Mouse (Mus musculus) lung, adult 2 months (tissue): Measurements from ENCODE around the gene Slc25a17.

Source experiments
- CTCF ChIP-seq: fragments of 200-500 bp; IDR thresholded peaks from 2 replicates; pipeline ENCODE4 v1.5.1; 2011; ENCODE audit warnings: mild to moderate bottlenecking, low read length, control low read depth; ENCODE audit not compliant: insufficient read depth
- POLR2A ChIP-seq: fragments of 200-500 bp; IDR thresholded peaks from 2 replicates; pipeline ENCODE4 v1.6.1; 2011; ENCODE audit warnings: low read depth, mild to moderate bottlenecking, control low read depth, low read length, borderline replicate concordance; ENCODE audit errors: extremely low read depth

DNA sequence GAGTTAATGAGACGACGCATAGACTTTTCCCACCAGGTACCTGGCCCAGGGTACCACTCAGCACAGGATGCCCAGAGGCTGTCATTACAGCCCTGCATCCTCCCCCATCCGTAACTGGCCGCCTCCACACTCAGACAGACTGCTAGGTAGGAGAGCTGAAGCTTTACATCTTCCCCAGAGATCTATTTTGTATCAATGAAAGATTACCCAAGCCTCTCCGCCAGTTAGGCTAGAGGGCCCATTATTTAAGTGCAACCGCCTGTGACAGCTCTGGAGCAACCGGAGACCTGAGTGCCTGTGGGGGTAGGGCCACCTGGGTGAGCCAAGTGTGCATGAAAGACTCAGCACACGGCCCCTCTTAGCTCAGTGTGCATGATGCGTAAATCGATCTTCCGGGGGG, 82.7 kb downstream of the Slc25a17 start:
- no peak for TF ChIP-seq POLR2A
- TF ChIP-seq CTCF, result no peak
